35 mouse cellular contexts compared by ENCODE assay signal in the genomic region with DNA sequence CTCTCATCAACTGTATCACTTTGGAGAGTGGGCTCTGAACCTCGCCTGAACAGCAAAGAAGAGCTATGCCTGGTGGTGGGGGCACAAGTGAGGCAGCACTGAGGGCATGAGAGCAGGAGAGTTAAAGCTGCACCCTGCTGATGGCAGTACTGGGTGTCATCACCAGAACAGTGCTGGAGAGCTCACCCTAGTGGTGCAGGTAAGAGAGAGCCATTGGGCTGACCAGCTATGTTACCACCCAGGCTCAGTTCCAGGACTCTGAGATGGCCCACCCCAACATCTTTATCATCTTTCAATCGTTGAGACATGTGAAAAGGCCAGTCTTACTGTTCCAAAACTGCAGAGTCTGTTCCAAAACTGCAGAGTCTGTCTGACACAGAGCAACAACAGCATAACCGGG. TPM values are rescaled to one million over a fixed set of nuclear protein-coding genes. Genes with fewer than 3 reads are reported as not detected.
DNase-seq lines count a peak whose midpoint lies in the region; ATAC-seq and TF ChIP-seq lines count a peak whose summit lies in the region.
"Had no signal": no experiment of that assay in that cellular context is flagged by ENCODE, and none has a peak within 500 bp of the region (broad histone marks: within the 10 kb centered on the region; RNA-seq: fewer than 3 reads in every experiment).

No protein-coding gene starts in this region.

- TF ChIP-seq EP300 in liver, postnatal 0 days (IDR thresholded peaks at IDR 0.05; ENCODE audit: low read depth): no peak

- 84% methylated on average over 3 of the region's 3 CpGs for WGBS in spleen, adult 2 months
- WGBS in liver, postnatal 0 days (ENCODE audit: insufficient replicate concordance): 63% methylated on average over 3 of the region's 3 CpGs

- ATAC-seq in liver, postnatal 0 days: no peak
- no peak for ATAC-seq in CD4-positive, CD25-positive, alpha-beta regulatory T cell, adult 4 months
- ATAC-seq: forebrain, embryonic 16.5 days; hindbrain, embryonic 16.5 days had no signal

- no peak overlapping the region for H3K27ac ChIP-seq in spleen, adult 2 months (ENCODE audit: insufficient read depth, low read length)
- H3K27ac ChIP-seq in liver, postnatal 0 days (ENCODE audit: low read depth): no peak overlapping the region
- H3K27ac ChIP-seq: embryonic facial prominence, embryonic 13.5 days; gastrocnemius, adult 2 months; hindbrain, embryonic 10.5 days; left cerebral cortex, adult 2 months; limb, embryonic 12.5 days; liver, embryonic 13.5 days; midbrain, embryonic 12.5 days; neural tube, embryonic 15.5 days had no signal

- H3K9me3 ChIP-seq in liver, postnatal 0 days (ENCODE audit: low read length): no peaks in the 10 kb centered on the region
- H3K9me3 ChIP-seq: limb, embryonic 12.5 days; liver, embryonic 13.5 days; neural tube, embryonic 15.5 days had no signal

- no peaks in the 10 kb centered on the region for H3K4me1 ChIP-seq in spleen, adult 2 months (ENCODE audit: control insufficient read depth, insufficient read depth, insufficient read length)
- H3K4me1 ChIP-seq in liver, postnatal 0 days (ENCODE audit: insufficient read depth): no peaks in the 10 kb centered on the region
- H3K4me1 ChIP-seq: embryonic facial prominence, embryonic 13.5 days; heart, embryonic 12.5 days; hindbrain, embryonic 10.5 days; limb, embryonic 12.5 days; liver, embryonic 13.5 days; midbrain, embryonic 12.5 days; neural tube, embryonic 15.5 days had no signal

- H3K9ac ChIP-seq in liver, postnatal 0 days (replicated peaks): no peak overlapping the region
- H3K9ac ChIP-seq: embryonic facial prominence, embryonic 13.5 days; heart, embryonic 12.5 days; limb, embryonic 12.5 days; liver, embryonic 13.5 days; midbrain, embryonic 12.5 days; neural tube, embryonic 15.5 days had no signal

- H3K4me2 ChIP-seq in liver, postnatal 0 days (ENCODE audit: low read depth, low read length): no peak overlapping the region
- H3K4me2 ChIP-seq: embryonic facial prominence, embryonic 13.5 days; heart, embryonic 12.5 days; limb, embryonic 12.5 days; liver, embryonic 13.5 days; midbrain, embryonic 12.5 days; neural tube, embryonic 15.5 days had no signal

- 0 out of 2 replicates have a peak, but pooled peaks have one; percentile 4 for TF ChIP-seq CTCF in spleen, adult 2 months (IDR thresholded peaks at IDR 0.05; ENCODE audit: extremely low read depth, insufficient read depth, insufficient read length, insufficient replicate concordance)
- TF ChIP-seq CTCF in liver, postnatal 0 days (IDR thresholded peaks at IDR 0.05; ENCODE audit: low read depth): 0 out of 2 replicates have a peak, but pooled peaks have one; percentile 6

- H3K4me3 ChIP-seq in spleen, adult 2 months (ENCODE audit: extremely low read depth, insufficient read depth, insufficient read length): no peak overlapping the region
- no peak overlapping the region for H3K4me3 ChIP-seq in liver, postnatal 0 days (ENCODE audit: low read depth, low read length)
- H3K4me3 ChIP-seq: embryonic facial prominence, embryonic 13.5 days; gastrocnemius, adult 2 months; heart, embryonic 12.5 days; hindbrain, embryonic 10.5 days; left cerebral cortex, adult 2 months; limb, embryonic 12.5 days; liver, embryonic 13.5 days; midbrain, embryonic 12.5 days; neural tube, embryonic 15.5 days had no signal

- no peak for TF ChIP-seq POLR2A in spleen, adult 2 months (IDR thresholded peaks at IDR 0.05; ENCODE audit: low read depth, low read length)

- H3K27me3 ChIP-seq in spleen, adult 2 months (ENCODE audit: control insufficient read depth, insufficient read depth, low read length): no peaks in the 10 kb centered on the region
- no peaks in the 10 kb centered on the region for H3K27me3 ChIP-seq in liver, postnatal 0 days (ENCODE audit: insufficient read depth, low read length)
- H3K27me3 ChIP-seq: embryonic facial prominence, embryonic 13.5 days; heart, embryonic 12.5 days; limb, embryonic 12.5 days; liver, embryonic 13.5 days; midbrain, embryonic 12.5 days; neural tube, embryonic 15.5 days had no signal

- no peaks in the 10 kb centered on the region for H3K36me3 ChIP-seq in spleen, adult 2 months (ENCODE audit: control insufficient read depth, insufficient read depth, low read length)
- H3K36me3 ChIP-seq in liver, postnatal 0 days (replicated peaks; ENCODE audit: insufficient read depth, low read length): no peaks in the 10 kb centered on the region
- H3K36me3 ChIP-seq: embryonic facial prominence, embryonic 13.5 days; G1E; heart, embryonic 12.5 days; hindbrain, embryonic 10.5 days; limb, embryonic 12.5 days; liver, embryonic 13.5 days; midbrain, embryonic 12.5 days; neural tube, embryonic 15.5 days had no signal

- DNase-seq in spleen, adult 2 months (ENCODE audit: low read depth in 1 of 2, low spot score in 2 of 2): peak in 1 of 2 experiments; percentile 5
- DNase-seq in spleen, postnatal 4 days (ENCODE audit: low spot score in 2 of 2): no peak
- DNase-seq in liver, postnatal 0 days: no peak
- DNase-seq in naive thymus-derived CD4-positive, alpha-beta T cell, adult 2 months (ENCODE audit: low read depth): peak; percentile 15
- DNase-seq in thymus, postnatal 36 days: no peak
- no peak for DNase-seq in kidney, adult 8-10 months
- DNase-seq: adrenal gland, postnatal 10 days; cerebellum, adult 11 months; cerebellum, adult 9-11 months; gastrocnemius, adult 2 months; gastrocnemius, postnatal 36 days; heart, adult 18-20 months; heart, postnatal 14 days; kidney, adult 9 months; kidney, postnatal 10 days; liver, embryonic 13.5 days; lung, adult 2 months; lung, postnatal 10 days; right cerebral cortex, adult 18-20 months; thymus, adult 2 months; thymus, postnatal 4 days had no signal

RNA-seq across cellular contexts. Expression of gene Klri2, which starts 5.9 kb away (rescaled TPM):
- 0.40 and 0.83 TPM in 2 replicates for polyA plus RNA-seq in spleen, adult 2 months (2012; rRNA removed)
- polyA plus RNA-seq in liver, postnatal 0 days (2015; fragmentation: Nextera tagmentation; extraction: Ambion mirVana): 0.07 and 0.13 TPM in 2 replicates
- polyA plus RNA-seq in CD4-positive, CD25-positive, alpha-beta regulatory T cell, adult 4 months (2017; shearing (Covaris generic)): not detected
- polyA plus RNA-seq: embryonic facial prominence, embryonic 13.5 days; forebrain, embryonic 11.5 days; forebrain, embryonic 16.5 days; G1E; heart, embryonic 12.5 days; hindbrain, embryonic 10.5 days; hindbrain, embryonic 16.5 days; limb, embryonic 12.5 days; liver, embryonic 13.5 days; midbrain, embryonic 12.5 days; neural tube, embryonic 15.5 days had no signal

RNA-seq across cellular contexts. Expression of gene Klri1, which starts 29.2 kb away (rescaled TPM):
- 0.53 and 0.74 TPM in 2 replicates for polyA plus RNA-seq in spleen, adult 2 months (2012; rRNA removed)
- polyA plus RNA-seq in liver, postnatal 0 days (2015; fragmentation: Nextera tagmentation; extraction: Ambion mirVana): not detected in 2 replicates
- not detected for polyA plus RNA-seq in CD4-positive, CD25-positive, alpha-beta regulatory T cell, adult 4 months (2017; shearing (Covaris generic))
- polyA plus RNA-seq: embryonic facial prominence, embryonic 13.5 days; forebrain, embryonic 11.5 days; forebrain, embryonic 16.5 days; G1E; heart, embryonic 12.5 days; hindbrain, embryonic 10.5 days; intestine, embryonic 14.5 days; limb, embryonic 12.5 days; liver, embryonic 13.5 days; lung, adult 2 months; midbrain, embryonic 12.5 days; midbrain, postnatal 0 days; thymus, adult 2 months had no signal

RNA-seq across cellular contexts. Expression of gene Gm156, which starts 37.9 kb away (rescaled TPM):
- not detected in 2 replicates for polyA plus RNA-seq in spleen, adult 2 months (2012; rRNA removed)
- not detected in 2 replicates for polyA plus RNA-seq in liver, postnatal 0 days (2015; fragmentation: Nextera tagmentation; extraction: Ambion mirVana)
- not detected for polyA plus RNA-seq in CD4-positive, CD25-positive, alpha-beta regulatory T cell, adult 4 months (2017; shearing (Covaris generic))
- polyA plus RNA-seq: embryonic facial prominence, embryonic 13.5 days; forebrain, embryonic 11.5 days; forebrain, embryonic 16.5 days; G1E; heart, embryonic 12.5 days; hindbrain, embryonic 10.5 days; hindbrain, embryonic 16.5 days; intestine, embryonic 14.5 days; limb, embryonic 12.5 days; liver, embryonic 13.5 days; lung, adult 2 months; midbrain, embryonic 12.5 days; midbrain, postnatal 0 days; neural tube, embryonic 15.5 days; thymus, adult 2 months had no signal
